Mouse (Mus musculus) hindbrain, embryonic 11.5 days (tissue): Measurements from ENCODE around the gene Gm49321. TPM values are rescaled to one million over a fixed set of nuclear protein-coding genes. Genes with fewer than 3 reads are reported as not detected.

ENCODE experiments used
- ATAC-seq: fragments of 200-750 bp; cut with Nextera tagmentation; 2 replicates; pipeline ENCODE4 v1.8.0; 2017; ENCODE audit warnings: mild to moderate bottlenecking, moderate TSS enrichment, moderate library complexity; ENCODE audit not compliant: low FRiP score
- DNase-seq: peaks from one replicate; pipeline ENCODE4 v3.0.0-alpha.2; 2015; ENCODE audit warnings: low spot score
- H3K27ac ChIP-seq: fragments of 300-500 bp; sonication (generic); 2 replicates; pipeline ENCODE4 v1.5.1; 2014; ENCODE audit warnings: mild to moderate bottlenecking, low read depth, low read length
- H3K27me3 ChIP-seq: fragments of 300-500 bp; sonication (generic); 2 replicates; pipeline ENCODE4 v1.6.1; 2014; ENCODE audit warnings: mild to moderate bottlenecking, low read length, moderate library complexity, mixed read lengths; ENCODE audit not compliant: control insufficient read depth, insufficient read depth
- H3K36me3 ChIP-seq: fragments of 300-500 bp; sonication (generic); 2 replicates; pipeline ENCODE4 v1.6.1; 2014; ENCODE audit warnings: mild to moderate bottlenecking, low read length, moderate library complexity, mixed read lengths; ENCODE audit not compliant: control insufficient read depth, insufficient read depth
- H3K4me1 ChIP-seq: fragments of 300-500 bp; sonication (generic); replicated peaks from 2 replicates; pipeline ENCODE4 v1.6.1; 2014; ENCODE audit warnings: low read length, mixed read lengths; ENCODE audit not compliant: control insufficient read depth, insufficient read depth
- H3K4me2 ChIP-seq: fragments of 300-500 bp; sonication (generic); replicated peaks from 2 replicates; pipeline ENCODE4 v1.6.1; 2014; ENCODE audit warnings: mild to moderate bottlenecking, low read depth, low read length
- H3K4me3 ChIP-seq: fragments of 300-500 bp; sonication (generic); 2 replicates; pipeline ENCODE4 v1.5.1; 2014; ENCODE audit warnings: low read depth, low read length
- H3K9ac ChIP-seq: fragments of 300-500 bp; sonication (generic); 2 replicates; pipeline ENCODE4 v1.6.1; 2014; ENCODE audit warnings: low read depth, low read length
- H3K9me3 ChIP-seq: fragments of 300-500 bp; sonication (generic); 2 replicates; pipeline ENCODE4 v1.6.1; 2016; ENCODE audit warnings: low read length; ENCODE audit not compliant: control insufficient read depth
- WGBS: fragments of 180-500 bp; shearing (Covaris S2); extraction: QIAGEN DNeasy Blood & Tissue Kit; methylation state at CpG from one replicate; pipeline ENCODE4 v1.1.7; 2014; 5-methylcytosine and 5-hydroxymethylcytosine counted together
- polyA plus RNA-seq: library from polyadenylated mRNA; unstranded; fragments of >200 nt; fragmentation: Nextera tagmentation; extraction: Ambion mirVana; gene quantifications from 2 replicates; pipeline ENCODE4 v1.2.1, GENCODE M21; 2014

Gm49321 gene
- polyA plus RNA-seq, 1 experiment from 2014 or later, result 19.8 TPM

DNA sequence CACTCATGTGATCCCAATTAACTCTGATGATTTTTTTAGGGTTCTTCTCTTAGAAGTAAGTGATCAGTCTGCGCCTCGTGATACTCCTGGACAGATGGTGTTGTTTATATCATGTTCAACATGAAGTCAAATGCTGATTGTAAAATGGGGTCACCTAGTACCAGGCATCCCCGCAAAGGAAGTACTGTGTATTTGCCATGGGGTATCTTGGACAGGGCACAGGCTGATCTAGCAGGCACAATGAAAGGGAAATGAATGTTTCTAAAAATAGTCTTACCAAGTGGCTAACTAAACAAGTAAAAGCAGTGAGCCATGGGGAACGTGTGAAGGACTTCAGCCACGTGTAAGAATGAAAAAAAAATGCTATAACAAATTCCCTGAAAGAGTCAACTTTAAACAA, 17.3 kb downstream of the Gm49321 start:
- DNase-seq, result no peak
- H3K4me3 ChIP-seq, result no peak overlapping the region
- no peaks in the 10 kb centered on the region for H3K27me3 ChIP-seq
- H3K4me1 ChIP-seq, result no peaks in the 10 kb centered on the region
- no peak overlapping the region for H3K4me2 ChIP-seq
- no peaks in the 10 kb centered on the region for H3K36me3 ChIP-seq
- no peak for ATAC-seq
- H3K9ac ChIP-seq, result no peak overlapping the region
- H3K9me3 ChIP-seq, result no peaks in the 10 kb centered on the region
- H3K27ac ChIP-seq, result no peak overlapping the region
- 83% methylated on average over 5 of the region's 5 CpGs for WGBS

DNA sequence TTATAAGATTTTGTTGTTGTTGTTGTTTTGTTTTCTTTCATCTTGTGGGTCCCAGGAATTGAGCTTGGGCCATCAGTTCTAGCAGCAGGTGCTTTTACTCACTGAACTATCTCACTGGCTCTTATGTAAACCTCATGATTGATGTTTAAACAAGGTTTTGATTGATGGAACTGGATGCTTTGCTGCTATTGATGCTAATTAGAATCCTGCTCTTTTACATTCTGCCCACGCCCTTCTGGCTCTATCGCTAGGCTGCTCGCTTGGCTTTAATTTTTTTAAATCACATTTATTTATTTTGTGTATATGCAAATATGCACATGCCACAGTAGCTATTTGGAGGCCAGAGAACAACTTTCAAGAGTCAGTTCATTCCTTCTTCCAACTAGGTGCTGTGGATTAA, 20.2 kb downstream of the Gm49321 start:
- no peaks in the 10 kb centered on the region for H3K4me1 ChIP-seq
- DNase-seq, result no peak

DNA sequence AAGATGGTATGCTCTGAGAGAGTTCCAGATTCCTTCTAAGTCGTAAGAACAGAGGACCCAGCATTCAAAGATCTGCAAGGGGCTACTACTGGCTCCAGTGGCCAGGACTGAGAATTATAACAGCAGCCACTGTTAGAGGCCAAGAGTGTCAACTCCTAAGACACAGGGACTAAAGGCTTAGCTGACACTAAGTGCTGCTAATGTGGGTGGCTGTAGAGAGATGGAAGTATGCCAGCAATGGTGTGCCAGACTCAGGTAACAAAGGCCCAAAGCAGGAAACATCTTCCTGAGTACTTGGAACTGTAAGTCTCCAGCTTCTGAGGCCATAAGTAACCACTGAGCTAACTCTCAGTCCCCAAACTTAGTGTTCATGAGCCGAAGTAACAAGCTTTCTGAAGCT, 21.4 kb downstream of the Gm49321 start:
- Histone ChIP-seq H3K9me3 (no peaks in the 10 kb centered on the region), H3K36me3 (no peaks in the 10 kb centered on the region), H3K27ac (no peak overlapping the region), H3K4me2 (no peak overlapping the region), H3K4me3 (no peak overlapping the region), H3K9ac (no peak overlapping the region), H3K4me1 (no peaks in the 10 kb centered on the region), H3K27me3 (no peaks in the 10 kb centered on the region)
- ATAC-seq (no peak), DNase-seq (no peak)
- WGBS, result 95% methylated on average over 2 of the region's 2 CpGs

More for the DNA sequence above, 20.2 kb downstream of the Gm49321 start:
- H3K27ac ChIP-seq, result no peak overlapping the region
- no peak overlapping the region for H3K4me3 ChIP-seq
- no peak for ATAC-seq
- H3K36me3 ChIP-seq, result no peaks in the 10 kb centered on the region
- no peaks in the 10 kb centered on the region for H3K27me3 ChIP-seq
- H3K9me3 ChIP-seq, result no peaks in the 10 kb centered on the region
- no peak overlapping the region for H3K4me2 ChIP-seq
- H3K9ac ChIP-seq, result no peak overlapping the region
- 90% methylated on average over 3 of the region's 3 CpGs for WGBS

DNA sequence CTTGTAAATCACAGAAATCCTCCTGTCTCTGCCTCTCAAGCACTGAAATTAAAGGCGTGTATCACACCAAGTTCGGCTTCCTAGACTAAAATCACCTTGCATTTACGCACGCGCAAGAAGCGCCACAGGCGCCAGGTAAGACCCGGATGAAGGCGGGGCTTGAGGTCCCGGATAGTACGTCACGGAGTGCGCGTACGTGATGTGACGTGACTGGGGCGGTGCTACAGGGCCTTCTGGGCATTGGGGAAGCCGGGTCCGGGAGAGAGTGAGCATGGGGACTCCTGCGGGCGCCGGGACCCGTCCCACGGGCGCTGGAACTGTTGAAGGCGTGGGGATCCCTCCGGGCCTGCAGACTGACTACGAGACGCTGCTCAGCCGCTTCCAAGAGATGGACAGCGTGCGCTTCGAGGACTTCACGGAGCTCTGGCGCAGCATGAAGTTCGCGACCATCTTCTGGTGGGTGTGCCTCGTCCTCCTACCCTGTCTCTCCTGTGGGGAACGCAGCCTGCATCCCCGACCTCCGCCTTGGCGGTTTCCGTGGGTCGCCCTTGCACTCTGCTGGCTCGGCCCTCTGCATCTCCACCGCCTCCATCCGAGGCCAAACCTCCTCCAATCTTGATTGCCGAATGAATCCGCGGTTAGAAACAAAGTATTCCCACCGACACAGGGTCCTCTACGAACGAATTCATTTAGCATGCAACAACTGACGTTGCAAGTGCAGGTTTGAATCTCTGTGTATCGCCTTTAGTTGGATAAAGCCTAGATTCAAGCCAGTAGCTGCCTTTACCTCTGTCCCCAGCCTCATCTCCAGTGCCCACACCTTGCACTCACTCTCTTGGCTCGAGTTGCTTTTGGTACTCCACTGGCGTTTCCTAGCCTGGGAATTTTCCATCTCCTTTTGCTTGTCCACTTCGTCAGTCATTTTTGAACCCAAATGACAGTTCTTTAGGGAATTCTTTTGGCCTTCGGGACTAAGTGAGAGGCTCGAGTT, 27.1 kb downstream of the Gm49321 start, which contains the start of gene Snapc1:
Gene Snapc1 (plus strand): TSS at position 191 of the 991 bp plus-strand sequence.
- no peaks in the 10 kb centered on the region for H3K9me3 ChIP-seq
- no peaks in the 10 kb centered on the region for H3K4me1 ChIP-seq
- no peak within 1 kb of the TSS for H3K27ac ChIP-seq
- H3K9ac ChIP-seq, result peak within 1 kb of the TSS; percentile 75
- ATAC-seq, result peak; percentile 100
- DNase-seq, result peak; percentile 99
- peaks cover 13% of the 10 kb centered on the region for H3K36me3 ChIP-seq
- H3K4me2 ChIP-seq, result peak within 1 kb of the TSS; percentile 57
- no peaks in the 10 kb centered on the region for H3K27me3 ChIP-seq
- 1% methylated on average over 60 of the region's 60 CpGs for WGBS
- peak within 1 kb of the TSS; percentile 64 for H3K4me3 ChIP-seq

DNA sequence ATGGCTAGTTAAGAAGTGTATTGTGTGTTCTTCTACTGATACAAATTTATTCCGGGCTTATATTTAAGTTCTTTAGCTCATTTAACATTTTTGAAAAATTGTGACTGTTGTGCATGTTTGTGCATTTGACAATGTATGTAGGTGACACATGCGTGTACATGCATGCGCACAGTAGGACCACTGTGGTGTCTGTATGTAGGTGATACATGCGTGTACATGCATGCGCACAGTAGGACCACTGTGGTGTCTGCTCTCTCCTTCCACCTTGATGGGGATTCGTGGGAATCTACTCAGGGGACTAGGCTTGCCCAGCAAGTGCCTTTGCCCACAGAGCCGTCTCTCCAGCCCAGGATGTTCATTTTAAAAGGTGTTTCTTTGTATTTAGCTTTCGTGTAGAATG, 31.7 kb downstream of the Gm49321 start:
- no peak overlapping the region for H3K4me2 ChIP-seq
- no peaks in the 10 kb centered on the region for H3K9me3 ChIP-seq
- H3K9ac ChIP-seq, result no peak overlapping the region
- no peak overlapping the region for H3K27ac ChIP-seq
- ATAC-seq (no peak), DNase-seq (no peak)
- no peaks in the 10 kb centered on the region for H3K27me3 ChIP-seq
- no peaks in the 10 kb centered on the region for H3K4me1 ChIP-seq
- 95% methylated on average over 8 of the region's 8 CpGs for WGBS
- no peak overlapping the region for H3K4me3 ChIP-seq
- peaks cover 23% of the 10 kb centered on the region for H3K36me3 ChIP-seq

DNA sequence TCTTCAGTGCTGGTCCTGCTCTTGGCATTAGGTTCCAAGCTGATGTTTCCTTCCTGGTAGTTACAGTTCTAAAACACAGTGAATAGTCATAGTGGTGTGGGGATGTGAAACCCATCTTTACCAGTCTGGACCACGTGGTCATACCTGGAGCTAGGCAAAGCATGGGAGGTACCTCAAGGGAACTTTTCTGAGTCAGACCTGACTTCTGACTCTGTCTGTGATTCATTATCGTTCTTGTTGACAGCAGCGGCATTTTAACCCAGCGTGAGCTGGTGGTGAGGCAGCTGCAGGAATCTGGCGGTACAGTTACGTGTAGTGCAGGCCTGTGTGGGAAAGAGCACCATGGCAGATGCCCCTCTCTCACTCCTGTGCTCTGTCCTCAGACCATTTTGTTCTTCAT, 37.1 kb downstream of the Gm49321 start:
- H3K36me3 ChIP-seq, result peaks cover 10% of the 10 kb centered on the region
- no peak overlapping the region for H3K4me2 ChIP-seq

DNA sequence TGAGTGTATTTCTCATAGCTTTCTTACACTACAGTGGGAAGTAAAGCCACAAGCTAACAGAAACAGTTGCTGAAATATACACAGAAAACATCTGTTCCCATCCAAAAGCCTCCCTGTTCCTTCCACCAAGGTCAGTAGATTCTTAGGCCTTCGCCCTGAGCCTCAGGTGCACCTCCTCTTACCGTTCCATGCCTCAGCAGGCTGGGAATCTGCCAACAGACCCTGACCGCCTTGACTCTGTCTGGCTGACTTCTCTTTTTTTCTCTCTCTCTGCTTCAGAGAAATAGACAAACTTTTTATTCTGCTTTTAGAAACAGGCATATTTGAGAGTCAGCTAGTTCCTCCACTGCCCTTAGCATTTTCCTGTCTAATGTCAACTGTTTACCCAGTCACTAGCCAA, 40.7 kb downstream of the Gm49321 start:
- Histone ChIP-seq H3K4me2 (no peak overlapping the region), H3K4me3 (no peak overlapping the region), H3K36me3 (0 out of 2 replicates have a peak, but pooled peaks cover 2% of the 10 kb centered on the region), H3K27ac (no peak overlapping the region), H3K9ac (no peak overlapping the region), H3K27me3 (no peaks in the 10 kb centered on the region), H3K9me3 (no peaks in the 10 kb centered on the region), H3K4me1 (no peaks in the 10 kb centered on the region)
- WGBS, result 93% methylated on average over 3 of the region's 3 CpGs
- DNase-seq (no peak), ATAC-seq (no peak)

More for the DNA sequence above, 37.1 kb downstream of the Gm49321 start:
- no peak overlapping the region for H3K27ac ChIP-seq
- no peak overlapping the region for H3K9ac ChIP-seq
- no peaks in the 10 kb centered on the region for H3K4me1 ChIP-seq
- ATAC-seq (no peak), DNase-seq (no peak)
- 89% methylated on average over 6 of the region's 6 CpGs for WGBS
- H3K4me3 ChIP-seq, result no peak overlapping the region
- no peaks in the 10 kb centered on the region for H3K9me3 ChIP-seq
- H3K27me3 ChIP-seq, result no peaks in the 10 kb centered on the region

DNA sequence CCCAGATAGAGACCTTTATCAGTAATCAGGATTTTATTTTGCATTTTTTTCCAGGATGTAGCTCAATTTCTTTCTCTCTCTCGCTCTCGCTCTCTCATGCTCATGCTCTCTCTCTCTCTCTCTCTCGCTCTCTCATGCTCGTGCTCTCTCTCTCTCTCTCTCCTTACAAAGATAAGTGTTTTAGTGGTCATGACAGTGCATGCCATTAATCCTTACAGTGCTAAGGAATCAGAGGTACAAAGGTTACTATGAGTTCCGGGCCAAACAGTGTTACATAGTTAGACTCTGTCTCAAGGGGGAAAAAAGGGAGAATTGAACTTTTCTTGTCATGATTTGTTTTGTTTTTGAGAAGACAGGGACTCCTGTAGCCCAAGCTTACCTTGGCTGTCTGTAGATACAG, 42.2 kb downstream of the Gm49321 start:
- Histone ChIP-seq H3K4me1 (no peaks in the 10 kb centered on the region), H3K9me3 (no peaks in the 10 kb centered on the region), H3K36me3 (0 out of 2 replicates have a peak, but pooled peaks cover 2% of the 10 kb centered on the region), H3K27me3 (no peaks in the 10 kb centered on the region), H3K4me3 (no peak overlapping the region), H3K27ac (no peak overlapping the region), H3K4me2 (no peak overlapping the region), H3K9ac (no peak overlapping the region)
- ATAC-seq (no peak), DNase-seq (no peak)
- 98% methylated on average over 5 of the region's 5 CpGs for WGBS

DNA sequence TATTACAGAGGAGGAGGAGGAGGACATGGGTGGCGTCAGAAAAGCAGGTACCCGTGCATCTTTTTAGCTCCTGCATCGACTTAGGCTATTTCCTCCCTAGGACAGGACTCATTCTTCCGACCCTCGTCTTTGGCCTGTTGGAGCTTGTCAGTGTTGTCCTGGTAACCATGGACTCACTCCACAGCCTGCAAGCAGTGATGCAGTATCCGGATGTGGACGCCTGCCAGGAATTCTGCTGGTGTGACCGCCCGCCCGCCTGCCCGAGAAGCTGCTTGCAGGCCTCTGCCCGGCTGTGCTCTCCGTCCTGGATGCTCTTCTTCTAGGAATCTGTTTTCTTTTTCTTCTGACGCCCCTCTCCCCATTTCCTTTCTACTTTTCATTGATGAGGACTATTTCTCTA, 45.1 kb downstream of the Gm49321 start:
- 0 out of 2 replicates have a peak, but pooled peaks cover 2% of the 10 kb centered on the region for H3K36me3 ChIP-seq
- H3K4me1 ChIP-seq, result no peaks in the 10 kb centered on the region
- 83% methylated on average over 14 of the region's 14 CpGs for WGBS
- DNase-seq, result no peak
- H3K4me3 ChIP-seq, result no peak overlapping the region
- no peaks in the 10 kb centered on the region for H3K27me3 ChIP-seq
- no peak overlapping the region for H3K4me2 ChIP-seq
- no peaks in the 10 kb centered on the region for H3K9me3 ChIP-seq
- no peak overlapping the region for H3K9ac ChIP-seq
- H3K27ac ChIP-seq, result no peak overlapping the region
- ATAC-seq, result no peak
